Mouse (Mus musculus) left cerebral cortex, adult 2 months (tissue): Measurements from ENCODE around the gene Cdh13. TPM values are rescaled to one million over a fixed set of nuclear protein-coding genes. Genes with fewer than 3 reads are reported as not detected.

ENCODE experiments used
- DNase-seq, 2 experiments: peaks; one replicate each; pipeline ENCODE4 v3.0.0; 2021 to 2022; ENCODE audit warnings: low spot score in 2 of 2, mixed read lengths in 1 of 2; ENCODE audit errors: extremely low spot score in 1 of 2
- H3K27ac ChIP-seq: fragments of 200-600 bp; 2 replicates; pipeline ENCODE4 v1.8.1; 2022
- H3K4me3 ChIP-seq: fragments of 200-600 bp; 2 replicates; pipeline ENCODE4 v1.8.1; 2022
- CTCF ChIP-seq: fragments of 200-600 bp; IDR thresholded peaks from 2 replicates; pipeline ENCODE4 v1.8.1; 2022; ENCODE audit warnings: antibody characterized with exemption, mild to moderate bottlenecking, moderate library complexity
- intact Hi-C: fragments of 180-260 bp; cut with DNase I; formaldehyde crosslinking; loops from one replicate; pipeline ENCODE4 v1.15.1; 2025
- total RNA-seq, 2 experiments: library from RNA; stranded (reverse); gene quantifications; 2 replicates each; pipeline ENCODE4 v1.2.3; 2021

The Cdh13 gene
- total RNA-seq, 2 experiments from 2014 or later, result 69.9 to 74.8 TPM

DNA sequence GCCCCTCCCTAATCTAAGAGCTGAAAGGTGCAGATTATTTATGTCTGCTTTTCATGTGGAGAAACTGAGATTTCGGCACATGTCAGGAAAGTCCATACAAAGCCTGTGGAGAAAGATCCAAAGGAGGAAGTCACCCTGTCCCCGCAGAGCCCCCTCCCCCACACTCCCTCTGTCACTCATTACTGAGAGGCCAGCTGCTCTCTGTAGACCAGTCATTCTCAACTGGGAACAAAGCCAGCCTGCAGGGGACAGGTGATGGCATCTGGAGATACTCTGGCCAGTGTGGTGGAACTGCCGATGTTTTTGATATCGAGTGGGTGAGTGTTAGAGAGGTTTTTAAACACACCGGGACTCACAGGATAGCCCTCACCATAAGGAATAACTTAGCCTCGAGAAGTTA, 582.8 kb downstream of the Cdh13 start:
- DNase-seq, result no peak
- intact Hi-C loops, result no loop called here
- no peak for TF ChIP-seq CTCF
- Histone ChIP-seq H3K27ac (no peak overlapping the region), H3K4me3 (no peak overlapping the region)

DNA sequence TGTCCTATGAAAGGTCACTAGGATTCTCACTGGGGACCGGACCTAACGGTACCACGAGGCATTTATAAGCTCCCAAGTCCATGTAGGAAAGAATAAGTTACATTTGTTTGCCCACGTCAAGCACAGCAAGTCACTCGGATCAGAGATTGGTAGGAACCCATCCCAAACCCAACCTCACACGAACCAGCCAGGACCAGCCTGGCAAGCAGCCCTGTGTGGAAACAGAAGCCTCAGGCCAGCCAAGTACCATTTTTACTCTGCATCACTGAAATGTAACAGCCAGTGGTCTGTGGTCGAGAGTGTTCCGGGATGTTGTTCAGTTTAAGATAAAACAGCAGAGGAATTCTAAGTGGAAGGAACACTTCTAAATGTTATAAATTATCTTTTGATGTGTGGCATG, 587.2 kb downstream of the Cdh13 start:
- DNase-seq, result no peak
- no peak overlapping the region for H3K27ac ChIP-seq
- TF ChIP-seq CTCF, result no peak
- intact Hi-C loops, result no loop called here
- no peak overlapping the region for H3K4me3 ChIP-seq

DNA sequence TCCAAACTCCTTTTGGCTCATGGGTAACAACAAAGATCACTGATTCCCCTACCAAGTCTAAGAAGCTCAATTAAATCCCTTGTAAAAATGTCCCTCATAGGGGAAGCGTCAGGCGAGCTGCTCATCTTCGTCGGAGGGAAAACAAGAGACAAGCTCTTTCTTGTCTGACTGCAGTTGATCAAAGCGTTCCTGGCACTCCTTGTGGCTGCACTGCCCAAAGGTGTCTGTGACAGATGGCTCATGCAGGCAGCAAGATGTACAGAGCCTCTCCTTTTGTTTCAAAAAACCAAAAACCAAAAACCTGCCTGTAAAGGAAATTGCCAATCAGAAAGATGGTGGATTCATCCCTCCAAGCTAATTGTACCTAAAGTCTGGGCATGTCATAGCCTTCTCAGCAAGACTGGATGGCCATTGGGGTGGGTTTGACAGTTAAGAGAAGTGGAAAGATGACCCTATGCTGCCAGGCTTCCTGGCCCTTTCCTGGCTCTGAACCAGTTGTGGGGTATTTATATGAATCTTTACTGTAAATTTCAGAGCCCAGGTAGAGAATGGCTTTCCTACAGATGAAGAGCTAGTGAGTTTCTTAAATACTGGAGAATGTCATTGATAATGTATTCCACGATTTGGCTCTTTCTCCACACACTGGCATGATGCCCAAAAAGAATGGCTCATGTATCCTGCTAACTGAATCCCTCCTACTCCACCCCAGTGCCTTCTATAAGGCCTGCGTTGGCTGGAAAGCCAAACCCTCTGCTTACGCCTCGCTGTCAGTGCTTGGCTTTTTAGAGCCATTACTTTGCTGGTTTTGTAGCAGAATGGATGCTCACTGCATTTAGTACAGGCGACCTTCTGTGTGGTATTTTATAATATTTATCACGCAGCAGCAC, 596.6 kb downstream of the Cdh13 start:
- Histone ChIP-seq H3K4me3 (no peak overlapping the region), H3K27ac (no peak overlapping the region; the same call in 1 of the 2 replicates)
- intact Hi-C loops, result no loop called here
- peak; percentile 28 to 43 for DNase-seq
- no peak for TF ChIP-seq CTCF

DNA sequence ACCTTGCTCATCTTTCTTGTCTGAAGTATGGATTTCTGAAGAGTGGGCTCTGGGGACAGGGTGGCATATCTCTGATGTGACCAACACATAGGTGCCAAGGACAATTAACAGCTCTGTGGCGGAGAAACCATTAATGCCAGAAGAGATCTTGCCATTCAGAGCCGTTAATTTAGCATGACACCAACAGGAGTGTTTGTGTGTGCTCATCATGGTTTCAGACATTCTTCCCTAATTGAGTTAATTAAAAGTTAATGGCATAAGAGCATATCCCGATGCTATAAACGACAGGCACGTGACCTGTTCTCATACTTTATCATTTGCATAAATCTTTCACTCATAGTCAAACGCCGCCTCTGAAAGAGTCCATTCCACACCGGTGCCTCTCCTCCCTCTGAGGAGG, 600.8 kb downstream of the Cdh13 start:
- Histone ChIP-seq H3K4me3 (no peak overlapping the region), H3K27ac (no peak overlapping the region)
- intact Hi-C loops, result no loop called here
- no peak for DNase-seq
- TF ChIP-seq CTCF, result no peak

DNA sequence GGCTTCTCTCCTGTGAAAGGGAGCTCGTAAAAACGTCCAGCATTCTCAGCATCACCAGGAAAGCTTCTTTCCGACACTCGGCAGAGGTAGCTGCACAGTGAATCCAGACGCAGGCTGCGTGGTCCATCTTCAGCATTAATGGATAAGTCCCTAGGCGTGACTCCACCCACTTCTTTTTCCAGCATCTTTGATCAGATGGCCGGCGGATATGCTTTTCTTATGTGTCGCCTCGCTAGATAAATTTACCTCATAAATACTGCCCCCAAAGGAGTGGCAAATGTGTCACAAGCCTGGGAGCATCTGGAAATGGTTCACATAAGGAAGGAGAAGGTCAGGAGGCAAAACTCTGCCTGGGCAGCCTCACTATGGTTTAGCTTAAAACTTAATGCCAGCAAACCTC, 601.5 kb downstream of the Cdh13 start:
- H3K4me3 ChIP-seq, result no peak overlapping the region
- TF ChIP-seq CTCF, result no peak
- DNase-seq, result no peak
- H3K27ac ChIP-seq, result no peak overlapping the region
- intact Hi-C loops, result no loop called here

DNA sequence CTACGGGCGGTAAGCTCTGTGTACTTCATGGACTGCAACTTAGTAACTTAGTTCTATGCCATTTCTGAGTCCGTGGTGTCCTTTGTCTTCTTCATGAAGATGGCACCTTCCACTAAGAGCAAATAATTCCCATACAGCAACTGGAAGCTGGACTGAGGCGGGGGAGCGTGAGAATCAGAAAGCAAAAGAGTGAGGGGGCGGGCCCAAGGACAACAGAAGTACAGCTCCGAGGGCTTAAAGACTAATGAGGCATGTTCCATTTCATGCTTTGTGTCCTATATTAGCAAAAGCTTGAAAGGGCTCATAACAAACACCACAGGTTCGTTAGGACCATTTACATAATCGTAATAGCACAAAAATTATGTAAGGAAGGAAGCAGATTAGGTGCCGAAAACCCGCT, 618.9 kb downstream of the Cdh13 start:
- TF ChIP-seq CTCF, result no peak
- DNase-seq, result no peak
- Histone ChIP-seq H3K4me3 (0 out of 2 replicates have a peak overlapping the region, but pooled peaks have one; percentile 9), H3K27ac (no peak overlapping the region)
- intact Hi-C loops, result no loop called here

DNA sequence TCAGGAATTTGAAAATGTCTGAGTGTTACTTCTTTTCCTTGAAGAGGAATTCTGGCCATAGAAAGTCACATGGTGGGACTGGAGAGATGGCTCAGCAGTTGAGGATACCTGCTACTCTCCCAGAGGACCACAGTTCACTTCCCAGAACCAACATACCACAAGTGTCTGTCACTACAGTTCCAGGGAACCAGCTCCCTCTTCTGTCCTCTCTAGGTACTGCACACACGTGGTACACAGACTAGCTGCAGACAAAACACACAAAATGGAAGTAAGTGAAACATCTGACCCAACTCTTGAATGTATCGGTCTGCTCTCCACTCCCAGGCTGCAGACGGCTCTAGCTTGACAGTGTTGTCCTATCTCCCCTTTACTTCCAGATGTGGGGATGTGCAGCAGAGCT, 633.0 kb downstream of the Cdh13 start:
- no peak overlapping the region for H3K27ac ChIP-seq
- no peak overlapping the region for H3K4me3 ChIP-seq
- TF ChIP-seq CTCF, result peak; percentile 17
- DNase-seq, result no peak
- intact Hi-C loops, result no loop called here

DNA sequence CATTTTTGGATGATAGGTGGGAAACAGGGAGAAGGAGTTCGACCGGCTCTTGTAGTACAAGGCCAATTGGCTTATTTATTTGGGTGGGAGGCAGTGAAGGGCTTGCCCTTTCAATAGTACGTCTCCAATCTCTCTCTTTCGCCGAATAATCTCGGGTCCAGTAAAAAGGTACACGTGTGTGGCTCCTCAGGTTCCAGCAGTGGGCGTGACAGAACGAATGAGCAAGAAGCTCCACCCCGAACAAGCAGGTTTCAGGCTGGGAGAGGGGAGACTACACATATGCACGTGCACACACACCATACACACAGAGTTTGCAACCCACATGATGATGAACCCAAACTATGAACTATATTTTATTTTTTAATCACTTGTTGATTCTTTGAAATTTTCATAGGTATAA, 653.9 kb downstream of the Cdh13 start:
- intact Hi-C loops, result no loop called here
- Histone ChIP-seq H3K4me3 (no peak overlapping the region), H3K27ac (no peak overlapping the region)
- no peak for TF ChIP-seq CTCF
- no peak for DNase-seq

DNA sequence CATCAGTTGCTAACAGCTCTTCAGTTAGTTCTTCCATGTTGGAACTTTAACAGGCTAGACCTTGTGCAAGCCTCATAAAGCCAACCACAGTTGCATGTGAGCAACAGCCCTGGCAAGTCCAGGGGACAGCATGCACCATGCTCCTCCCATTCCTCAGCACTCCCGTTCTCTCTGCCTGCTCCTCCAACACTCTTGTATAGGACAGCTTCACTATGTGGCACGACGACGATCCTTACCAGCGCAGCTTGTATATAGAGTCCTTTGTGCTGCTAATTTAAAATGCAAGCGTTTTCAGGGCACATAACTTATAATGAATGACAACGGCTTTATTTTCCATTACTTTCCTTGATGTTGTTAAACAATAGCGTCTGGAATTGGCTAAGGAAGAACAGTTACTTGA, 654.5 kb downstream of the Cdh13 start:
- Histone ChIP-seq H3K4me3 (no peak overlapping the region), H3K27ac (no peak overlapping the region)
- intact Hi-C loops, result no loop called here
- no peak for DNase-seq
- no peak for TF ChIP-seq CTCF

DNA sequence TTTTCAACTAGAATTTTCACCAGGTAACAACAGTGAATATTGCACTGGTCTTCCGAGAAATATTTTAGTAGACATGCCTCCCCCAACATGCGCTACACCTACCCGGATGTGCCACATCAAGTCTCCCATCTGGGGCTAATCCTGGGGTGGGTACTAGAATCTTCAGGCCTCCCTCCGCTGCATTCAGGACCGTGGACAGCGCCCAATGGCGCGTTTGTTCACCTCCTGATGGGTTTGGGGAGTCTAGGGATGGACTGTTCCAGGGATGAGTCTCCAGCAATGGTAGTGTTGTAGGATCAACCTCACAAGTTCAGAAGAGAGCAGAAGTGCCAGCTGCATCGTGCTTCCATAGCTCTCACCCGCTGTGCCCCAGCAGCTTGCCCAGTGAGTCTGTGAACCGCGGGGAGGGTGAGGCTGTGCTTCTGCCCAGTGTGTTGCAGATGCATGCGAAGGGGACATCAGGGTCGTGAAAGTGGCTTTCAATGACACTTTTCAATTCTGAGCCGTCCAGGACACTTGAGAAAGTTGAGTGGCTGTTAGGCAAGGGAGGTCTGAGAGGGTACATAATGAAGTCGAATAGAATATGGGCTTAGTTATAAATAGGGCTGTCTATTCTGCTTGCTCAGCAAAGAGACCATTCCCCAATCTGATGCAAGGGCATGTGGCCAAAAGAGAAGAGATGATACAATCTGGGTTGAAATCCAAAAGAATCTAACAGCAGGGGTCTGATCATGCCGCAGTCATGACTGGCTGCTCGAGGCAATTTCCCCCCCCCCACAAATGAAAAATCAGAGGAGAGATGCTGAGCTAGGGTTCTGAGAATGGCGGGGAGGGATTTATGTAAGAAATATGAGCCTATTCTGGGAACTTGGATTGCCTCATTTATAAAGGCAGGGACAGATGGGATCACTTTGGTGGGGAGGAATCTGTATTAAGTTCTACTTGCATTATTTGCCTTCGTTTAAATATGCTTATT, 668.5 kb downstream of the Cdh13 start:
- no peak for TF ChIP-seq CTCF
- intact Hi-C loops, result no loop called here
- Histone ChIP-seq H3K4me3 (no peak overlapping the region), H3K27ac (peak overlapping the region; percentile 24; the same call in 1 of the 2 replicates)
- DNase-seq, result no peak

DNA sequence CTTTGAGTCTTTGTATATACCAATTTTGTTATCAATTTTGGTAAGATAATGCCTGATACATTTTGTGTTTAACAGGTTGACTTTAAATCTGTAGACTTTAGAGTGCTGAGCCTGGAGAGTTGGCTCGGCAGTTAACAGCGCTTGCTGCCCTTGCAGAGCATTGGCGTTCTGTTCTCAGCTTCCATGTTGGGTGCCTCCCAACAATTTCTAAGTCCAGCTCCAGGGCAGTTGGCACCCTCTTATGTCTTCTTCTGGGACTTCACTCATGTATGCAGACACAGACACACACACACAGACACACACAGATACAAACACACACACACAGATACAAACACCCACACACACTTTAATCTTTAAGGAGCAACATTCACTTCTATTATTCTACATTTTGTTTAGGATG, 672.6 kb downstream of the Cdh13 start:
- no peak for DNase-seq
- H3K27ac ChIP-seq, result no peak overlapping the region
- intact Hi-C loops, result no loop called here
- H3K4me3 ChIP-seq, result no peak overlapping the region
- no peak for TF ChIP-seq CTCF
